Mouse (Mus musculus): ENCODE results near the gene Add1.

Add1 gene

DNA sequence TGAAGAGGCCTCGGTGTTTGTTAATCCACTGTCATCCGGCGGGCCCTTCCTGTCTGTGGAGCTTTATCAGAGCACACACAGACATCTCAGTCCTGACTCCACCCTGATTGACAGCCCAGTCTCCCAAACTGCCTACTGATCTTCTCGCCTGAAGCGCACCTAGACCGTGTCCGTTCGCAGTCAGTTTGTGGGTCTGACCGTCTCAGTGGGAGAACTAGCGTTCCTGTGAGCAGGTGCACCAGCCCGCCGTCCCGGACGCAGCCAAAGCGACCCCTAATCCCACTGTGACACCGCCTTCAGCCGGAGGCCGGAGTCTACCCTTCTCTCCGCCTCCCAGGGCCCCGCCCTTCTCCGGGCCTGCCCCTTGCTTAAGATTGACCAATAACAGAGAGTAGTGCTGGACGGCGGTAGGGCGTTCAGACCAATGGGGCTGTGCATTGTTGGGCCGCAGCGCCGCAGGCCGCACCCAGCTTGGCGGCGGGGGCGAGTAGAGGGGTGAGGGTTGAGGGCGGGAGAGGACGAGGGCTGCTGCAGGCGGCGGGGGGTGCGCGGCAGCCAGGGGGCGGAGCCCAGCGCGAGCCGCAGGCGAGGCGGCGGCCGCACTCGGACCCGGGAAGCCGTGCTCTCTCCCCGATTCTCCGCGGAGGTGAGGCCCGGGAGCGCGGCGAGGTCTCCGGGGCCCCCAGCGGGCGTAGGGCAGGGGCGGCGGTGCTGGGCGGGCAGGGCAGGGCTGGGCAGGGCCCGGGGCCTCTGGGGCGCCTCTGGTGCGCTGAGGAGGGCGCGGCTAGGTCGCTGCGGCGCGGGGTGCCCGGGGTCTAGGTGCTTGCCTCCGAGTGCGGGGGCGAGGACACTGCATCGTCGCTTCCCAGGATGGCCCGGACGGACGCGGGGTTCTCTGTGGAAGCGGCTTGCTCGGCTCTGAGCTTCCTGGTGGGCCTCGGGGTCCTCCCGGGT, at the start of gene Add1:
Gene Add1, plus strand, starts transcription at position 397 of the 954 bp plus-strand sequence.
- DNase-seq, result peak; percentile 100

DNA sequence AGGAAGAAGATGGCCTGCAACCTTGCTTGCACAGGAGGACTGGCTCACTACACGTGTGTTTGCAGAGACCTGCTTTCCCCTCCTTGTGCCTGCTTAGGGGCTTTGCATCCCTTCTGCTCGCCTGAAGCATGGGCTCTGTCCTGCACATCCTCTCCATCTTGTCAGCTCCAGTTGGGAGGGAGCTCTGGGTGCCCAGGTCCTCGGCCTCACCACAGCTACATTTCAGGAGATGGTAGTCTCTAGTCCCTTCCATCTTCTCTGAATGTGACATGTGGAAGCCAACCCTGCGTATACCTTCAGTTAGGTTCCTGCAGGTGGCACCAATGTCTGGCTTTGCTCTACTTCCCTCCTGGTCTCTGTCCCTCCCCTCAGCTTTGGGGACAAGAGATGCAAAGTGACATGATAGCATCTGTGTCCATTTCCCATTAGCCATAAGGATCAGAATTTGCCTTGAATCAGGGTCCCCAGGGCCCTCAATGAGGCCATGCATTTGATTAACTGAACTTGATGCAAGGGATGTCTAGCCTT, 49.4 kb upstream of the Add1 start:
- DNase-seq, result peak; percentile 89

DNA sequence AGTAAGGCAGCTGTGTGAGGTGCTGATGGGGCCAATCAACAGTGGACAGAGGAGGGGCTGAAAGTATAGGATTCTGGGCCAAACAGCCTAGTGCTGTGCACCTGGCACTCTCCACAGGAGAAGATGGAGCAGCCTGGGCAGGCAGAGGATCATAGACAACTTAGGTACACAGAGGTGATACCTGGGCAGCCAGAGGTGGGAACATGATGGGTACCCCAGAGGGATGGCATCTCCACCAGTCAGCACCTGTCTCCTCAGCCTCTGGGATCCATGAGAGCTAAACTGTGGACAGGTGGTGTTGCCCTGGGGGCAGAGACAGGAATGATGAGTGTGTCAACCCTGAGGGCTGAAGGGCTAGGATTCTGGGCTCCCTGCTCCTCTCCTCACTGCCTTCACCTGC, 49.0 kb upstream of the Add1 start:
- peak; percentile 92 for DNase-seq

DNA sequence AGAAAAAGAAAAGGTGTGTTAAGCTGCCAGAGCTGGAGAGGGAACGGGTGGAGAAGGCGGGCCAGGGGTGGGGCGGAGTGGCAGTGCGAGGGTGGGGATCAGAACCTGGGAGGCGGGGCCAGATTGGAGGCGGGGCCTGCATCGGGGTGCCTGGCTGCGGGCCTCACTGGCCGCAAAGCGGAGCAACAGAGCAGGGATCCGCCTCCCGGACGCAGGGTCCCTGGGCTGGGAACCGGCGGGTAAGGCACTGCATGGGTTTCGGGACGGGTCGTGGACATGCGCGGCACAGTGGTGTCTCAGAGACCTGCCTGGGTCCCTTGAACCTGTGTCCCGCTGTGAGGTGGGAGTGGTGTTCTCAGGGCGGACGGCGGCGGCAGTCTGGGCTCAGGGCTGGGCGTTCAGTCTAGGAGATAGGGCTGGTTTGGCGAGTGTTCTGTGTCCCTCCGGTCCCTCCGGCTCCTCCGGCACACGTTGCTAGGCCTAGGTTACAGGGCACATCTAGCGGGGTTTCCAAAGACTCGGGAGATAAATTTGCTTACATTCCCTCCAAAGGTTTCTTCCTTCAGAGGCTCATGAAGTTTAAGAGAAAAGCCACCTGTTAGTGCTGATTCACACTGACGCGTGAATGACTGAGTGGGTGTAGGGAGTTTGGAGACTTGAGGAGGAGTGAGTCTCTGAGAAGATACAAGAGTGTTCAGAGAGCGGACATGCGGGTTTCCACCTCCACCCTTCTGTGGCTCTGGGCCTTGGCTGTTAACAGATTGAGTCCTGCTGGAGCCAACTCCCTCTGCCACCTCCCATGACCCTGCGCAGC, 47.6 kb upstream of the Add1 start, which contains the start of gene Sh3bp2:
Gene Sh3bp2, plus strand, starts transcription at position 176 of the 814 bp plus-strand sequence.
- peak; percentile 100 for DNase-seq

DNA sequence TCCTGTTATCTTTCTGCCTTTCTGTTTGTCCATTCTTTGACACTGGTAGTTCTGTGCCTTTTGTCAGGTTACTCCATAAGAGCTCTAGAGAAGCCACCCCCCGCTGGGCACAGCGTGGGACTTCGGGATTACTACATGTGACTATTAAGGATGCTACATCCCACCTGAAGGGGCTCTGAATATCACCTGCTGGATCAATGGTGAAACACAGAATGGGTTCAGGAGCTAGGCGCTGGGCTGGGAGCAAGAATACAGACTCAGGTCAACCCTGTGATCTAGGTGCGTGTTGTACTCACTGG, 47.0 kb upstream of the Add1 start:
- peak; percentile 91 for DNase-seq

DNA sequence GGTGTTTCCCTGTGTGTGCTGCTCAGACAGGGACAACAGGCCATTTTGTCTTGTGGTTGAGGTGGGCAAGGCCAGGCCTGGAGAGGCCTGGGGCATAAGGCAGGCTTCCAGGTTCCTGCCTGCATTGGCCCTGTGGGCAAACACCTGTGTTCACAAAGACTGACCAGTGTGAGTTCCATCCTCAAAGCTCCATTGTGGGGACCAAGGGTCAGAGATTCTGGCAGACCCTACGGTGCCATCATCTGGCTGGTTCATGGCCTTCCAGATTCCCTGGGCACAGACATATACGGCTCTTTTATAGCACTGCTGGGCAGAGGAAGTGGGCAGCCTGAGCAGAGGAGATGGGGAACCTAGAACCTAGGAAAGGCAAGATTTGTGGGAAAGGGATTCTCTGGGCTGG, 46.1 kb upstream of the Add1 start:
- DNase-seq, result peak; percentile 90

DNA sequence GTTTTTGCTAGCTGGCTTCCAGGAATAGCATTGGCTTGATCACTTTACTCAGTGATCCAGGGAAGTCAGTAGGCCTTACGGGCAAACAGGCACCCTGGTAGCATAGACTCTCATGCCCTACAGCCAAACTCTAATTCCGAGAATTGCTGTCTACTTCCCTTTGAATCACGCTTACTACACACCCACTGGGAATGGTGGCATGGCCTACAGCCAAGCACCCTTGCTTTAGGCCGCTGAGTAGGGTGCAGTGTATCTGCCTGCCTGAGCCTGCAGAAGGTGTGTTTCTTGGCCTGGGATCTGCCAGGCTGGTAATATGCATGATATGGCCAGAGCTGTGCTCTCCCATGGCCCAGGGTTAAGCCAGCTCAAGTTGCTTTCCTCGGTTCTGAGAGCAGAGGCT, 44.7 kb upstream of the Add1 start:
- peak; percentile 91 for DNase-seq

DNA sequence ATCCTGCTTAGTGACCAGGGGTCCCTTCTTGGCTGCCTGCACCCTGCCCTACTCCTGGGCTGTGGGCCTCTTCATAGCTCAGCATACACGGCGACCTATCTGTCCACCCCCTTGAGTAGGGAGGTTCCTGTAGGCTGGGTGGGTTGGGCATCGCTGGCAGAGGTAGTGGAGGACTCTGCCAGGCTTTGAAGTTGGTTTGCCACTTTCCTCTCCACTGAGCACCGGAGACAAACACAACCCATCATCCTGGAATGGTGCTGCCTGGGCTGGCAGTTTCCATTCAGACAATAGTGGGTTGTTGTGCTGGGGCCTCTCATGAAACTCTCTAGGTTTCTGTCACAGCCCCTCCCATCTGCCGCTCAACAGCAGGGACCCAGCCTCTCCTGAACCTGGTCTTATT, 43.3 kb upstream of the Add1 start:
- DNase-seq, result no peak

DNA sequence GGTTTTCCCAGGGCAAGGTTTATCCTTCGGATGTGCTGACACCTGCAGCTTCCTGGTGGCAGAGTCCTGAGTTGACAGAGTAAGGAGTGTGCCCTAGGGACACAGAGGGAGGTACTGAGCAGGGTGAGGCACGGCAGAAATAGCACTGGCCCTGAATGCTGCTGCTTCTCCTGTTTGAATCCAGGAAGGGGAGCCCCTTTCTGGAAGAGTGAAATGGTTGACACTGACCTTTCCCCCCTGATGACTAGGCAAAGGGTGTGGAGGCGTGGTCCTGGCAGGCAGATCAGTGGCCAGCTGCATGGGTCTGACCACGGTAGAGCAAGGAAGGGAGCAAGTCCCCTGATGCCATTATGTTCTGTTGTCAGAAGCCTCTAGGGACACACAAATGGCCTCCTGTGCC, 42.8 kb upstream of the Add1 start:
- DNase-seq, result peak; percentile 91

DNA sequence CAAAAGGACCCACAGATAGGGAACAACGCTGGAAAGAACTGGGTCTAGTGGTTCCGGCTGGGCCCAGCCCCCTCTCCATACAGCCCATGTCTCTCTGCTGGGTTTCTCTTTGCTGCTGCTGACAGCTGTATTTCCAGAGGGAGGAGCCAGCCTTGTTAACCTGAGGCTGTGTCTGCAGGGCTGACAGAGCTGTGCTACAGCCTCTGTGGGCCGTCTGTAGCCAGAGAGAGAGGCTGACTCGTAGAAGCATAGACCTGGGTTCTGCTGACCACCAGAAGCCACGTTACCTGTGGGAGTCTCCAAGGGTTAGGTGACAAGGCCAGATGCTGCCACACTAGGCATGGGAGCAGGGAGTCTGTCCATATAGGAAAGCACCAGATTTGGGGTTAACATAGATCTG, 40.4 kb upstream of the Add1 start:
- DNase-seq, result no peak

DNA sequence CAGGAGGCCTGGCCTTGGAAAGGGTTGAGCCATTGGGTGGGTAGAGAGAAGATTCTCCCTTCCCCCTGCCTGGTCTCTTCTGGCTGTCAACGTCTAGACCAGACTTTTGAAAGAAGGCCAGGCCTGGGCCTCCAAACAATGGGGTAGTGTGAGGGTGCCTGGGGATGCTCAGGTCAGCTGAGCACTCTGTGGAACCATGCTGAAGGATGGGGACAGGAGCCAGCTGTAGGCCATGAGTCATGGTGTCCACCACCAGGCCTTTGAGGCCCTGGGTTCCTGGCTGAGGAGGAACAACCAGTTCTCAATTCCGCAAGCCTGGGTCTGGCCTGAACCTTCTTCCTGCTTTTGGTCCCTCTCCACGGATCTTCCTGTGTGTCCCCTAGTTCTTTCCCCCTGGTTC, 39.6 kb upstream of the Add1 start:
- DNase-seq, result peak; percentile 99

DNA sequence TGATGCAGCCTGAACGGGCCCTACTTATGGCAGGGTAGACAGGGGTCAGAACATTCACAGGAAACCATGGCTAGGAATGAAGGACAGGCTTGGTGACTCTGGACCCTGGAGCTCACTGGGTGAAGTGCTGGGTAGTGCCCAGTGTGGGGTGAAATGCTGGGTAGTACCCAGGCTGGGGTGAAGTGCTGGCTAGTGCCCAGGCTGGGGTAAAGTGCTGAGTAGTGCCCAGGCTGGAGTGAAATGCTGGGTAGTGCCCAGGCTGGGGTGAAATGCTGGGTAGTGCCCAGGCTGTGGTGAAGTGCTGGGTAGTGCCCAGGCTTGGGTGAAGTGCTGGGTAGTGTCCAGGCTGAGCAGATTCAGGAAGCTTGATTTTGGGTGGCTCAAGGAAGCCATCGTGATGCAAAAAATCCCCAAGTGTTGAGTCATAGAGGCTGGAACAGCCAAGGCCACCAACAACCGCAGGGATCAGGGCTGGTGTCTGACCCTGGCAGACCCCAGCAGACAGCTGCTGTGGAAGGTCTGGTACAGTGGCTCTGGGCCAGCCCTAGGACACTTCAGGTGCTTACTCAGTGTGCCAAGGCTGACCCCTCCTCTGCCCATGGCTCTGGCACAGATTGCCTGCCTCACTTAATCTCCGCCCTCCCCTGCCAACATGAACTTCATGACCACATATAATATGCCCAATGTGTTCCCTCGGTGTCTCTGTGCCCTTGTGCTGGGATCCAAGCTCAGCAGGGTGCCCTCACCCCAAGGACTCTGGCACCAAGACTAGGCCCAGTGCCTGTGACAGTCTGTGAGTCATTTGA, 38.5 kb upstream of the Add1 start:
- peak; percentile 97 for DNase-seq

DNA sequence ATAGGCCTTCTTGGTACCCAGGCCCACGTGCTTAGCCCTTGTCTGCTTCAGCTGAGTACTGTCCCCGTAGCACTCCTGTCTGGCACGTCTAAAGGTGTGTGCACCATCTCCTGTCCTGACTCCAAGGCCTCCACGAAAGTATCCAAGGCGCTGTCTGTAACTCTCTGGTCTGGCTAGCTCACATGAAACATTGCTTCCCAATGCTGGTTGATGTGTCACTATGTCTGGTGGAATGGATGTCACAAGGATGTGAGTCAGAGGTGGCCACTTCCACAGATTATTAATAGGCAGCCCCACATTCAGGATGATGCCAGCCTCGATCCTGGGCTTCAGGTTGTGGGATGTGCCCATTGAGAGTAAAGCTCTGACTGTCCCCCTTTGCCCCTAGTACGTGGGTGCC, 37.6 kb upstream of the Add1 start:
- no peak for DNase-seq

DNA sequence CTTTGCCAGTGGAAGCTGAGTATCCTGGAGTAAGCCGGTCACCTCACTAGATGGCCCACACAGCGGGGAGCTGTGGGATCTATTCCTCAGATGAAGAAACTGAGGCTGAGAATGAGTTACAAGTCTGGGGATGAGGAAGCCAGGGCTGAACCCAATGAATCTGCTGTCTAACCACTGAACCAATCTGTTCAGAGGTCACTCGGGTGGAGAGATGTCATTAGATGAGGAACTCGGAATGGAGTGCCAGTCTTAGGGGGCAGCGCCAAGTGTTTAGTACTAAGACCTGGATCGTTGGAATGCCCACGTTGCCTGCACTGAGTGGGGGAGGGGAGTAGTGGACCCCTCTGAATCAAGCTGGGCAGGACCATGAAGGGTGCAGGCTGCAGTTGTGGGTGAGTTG, 35.4 kb upstream of the Add1 start:
- DNase-seq, result no peak

DNA sequence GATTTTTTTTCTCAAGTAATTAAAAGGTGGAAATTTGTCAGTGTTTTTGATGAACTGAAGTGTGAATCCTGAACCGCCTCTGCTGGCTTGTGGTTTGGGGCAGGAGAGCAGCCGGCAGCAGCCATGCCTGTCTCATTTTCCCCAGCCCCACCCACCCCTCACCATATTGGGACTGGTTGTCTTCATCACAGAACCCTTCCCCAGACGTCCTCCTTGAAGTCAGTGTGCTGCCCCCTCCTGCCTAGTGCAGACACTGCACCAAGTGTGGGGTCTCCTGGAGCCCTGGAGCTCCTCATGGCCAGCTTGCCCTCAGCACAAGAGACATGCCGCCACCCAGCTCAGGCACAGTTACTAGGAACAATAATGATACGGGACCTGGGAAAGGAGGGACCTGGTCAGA, 34.9 kb upstream of the Add1 start:
- DNase-seq, result no peak

DNA sequence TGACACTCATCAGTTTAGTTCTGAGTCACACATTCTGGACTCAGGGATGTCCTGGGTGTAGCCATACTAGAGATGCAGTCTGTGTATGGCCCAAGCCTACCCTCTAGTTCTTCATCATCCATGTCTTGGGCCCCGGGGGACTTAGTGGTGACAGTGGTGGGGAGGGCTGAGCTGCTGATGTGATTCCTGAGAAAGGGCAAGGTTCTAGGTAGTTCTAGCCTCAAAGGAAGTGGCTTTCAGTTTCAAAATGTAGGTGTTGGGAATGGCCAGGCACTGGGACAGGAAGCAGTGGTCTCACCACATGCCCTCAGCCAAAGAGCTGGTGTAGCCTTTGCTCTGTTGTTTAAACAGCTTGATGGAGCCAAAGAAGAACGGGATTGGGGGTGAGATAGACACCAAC, 34.3 kb upstream of the Add1 start:
- DNase-seq, result no peak

DNA sequence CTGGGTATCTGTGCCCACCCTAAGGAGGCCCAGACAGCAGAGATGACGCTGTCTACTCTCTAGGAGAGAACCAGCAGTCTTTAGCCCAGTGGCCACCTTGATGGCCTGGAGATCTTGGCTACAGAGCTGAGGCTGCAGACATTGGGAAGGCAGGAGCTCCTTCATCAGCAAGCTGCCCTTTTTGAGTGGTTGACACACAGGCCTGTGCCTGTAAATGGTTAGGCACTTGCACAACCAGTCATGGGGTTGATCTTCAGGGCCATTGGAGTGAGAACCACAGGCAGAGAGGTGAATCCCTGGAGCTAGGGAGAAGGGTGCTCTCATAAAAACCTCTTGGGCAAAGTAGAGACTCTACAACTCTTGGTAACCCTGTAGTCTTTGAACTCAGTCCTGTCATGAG, 31.3 kb upstream of the Add1 start:
- no peak for DNase-seq

DNA sequence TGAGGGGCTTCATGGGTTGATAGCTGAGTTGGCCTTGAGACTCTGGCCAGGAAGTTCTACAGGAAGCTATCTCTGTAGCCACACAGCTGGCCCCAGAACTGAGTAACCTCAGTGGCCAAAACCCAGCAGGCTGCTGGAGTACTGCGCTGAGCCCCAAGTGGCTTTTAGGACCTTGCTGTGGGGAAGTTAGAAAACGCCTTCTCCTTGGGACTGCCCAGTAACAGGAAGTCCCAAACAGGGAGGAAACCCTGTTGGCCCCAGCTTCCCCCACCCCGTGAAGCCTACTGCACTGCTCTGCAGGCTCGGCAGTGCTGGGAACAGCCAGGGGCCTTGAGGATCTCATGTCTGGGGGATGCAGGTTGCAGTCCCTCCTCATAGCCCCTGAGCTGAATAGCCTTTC, 30.4 kb upstream of the Add1 start:
- peak; percentile 98 for DNase-seq

DNA sequence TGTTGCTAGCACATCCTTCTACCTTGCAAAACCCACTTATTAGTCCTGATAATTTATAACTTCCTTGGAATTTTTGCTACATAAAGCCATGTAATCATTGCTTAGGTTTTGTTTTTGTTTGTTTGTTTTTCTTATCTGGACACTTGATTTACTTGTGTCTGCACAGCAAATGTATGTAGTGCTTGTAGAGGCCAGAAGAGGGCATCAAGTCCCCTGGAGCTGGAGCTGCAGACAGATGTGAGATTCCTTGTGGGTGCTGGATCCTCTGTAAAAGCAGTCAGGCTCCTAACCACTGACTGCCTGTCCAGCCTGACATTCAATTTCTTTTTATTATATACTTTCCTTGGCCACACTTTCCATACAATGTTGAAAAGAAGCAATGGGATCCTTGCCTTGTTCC, 26.1 kb upstream of the Add1 start:
- DNase-seq, result no peak

DNA sequence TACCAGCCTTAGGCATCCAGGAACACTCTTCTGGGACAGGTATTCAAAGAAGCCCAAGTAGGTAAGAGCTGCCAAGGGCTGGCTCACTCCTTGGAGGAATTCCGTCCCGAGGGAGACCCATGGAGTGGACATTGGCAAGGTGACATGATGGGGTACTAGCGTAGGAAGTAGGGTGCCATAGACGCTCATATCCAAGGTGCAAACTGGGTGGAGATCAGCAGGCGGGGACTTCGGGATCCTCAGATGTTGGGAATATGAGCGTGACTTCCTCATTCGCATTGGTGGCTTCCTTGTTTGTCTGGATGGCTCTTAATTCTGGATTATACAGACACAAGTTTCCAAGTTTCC, 24.4 kb upstream of the Add1 start:
- DNase-seq, result no peak

DNA sequence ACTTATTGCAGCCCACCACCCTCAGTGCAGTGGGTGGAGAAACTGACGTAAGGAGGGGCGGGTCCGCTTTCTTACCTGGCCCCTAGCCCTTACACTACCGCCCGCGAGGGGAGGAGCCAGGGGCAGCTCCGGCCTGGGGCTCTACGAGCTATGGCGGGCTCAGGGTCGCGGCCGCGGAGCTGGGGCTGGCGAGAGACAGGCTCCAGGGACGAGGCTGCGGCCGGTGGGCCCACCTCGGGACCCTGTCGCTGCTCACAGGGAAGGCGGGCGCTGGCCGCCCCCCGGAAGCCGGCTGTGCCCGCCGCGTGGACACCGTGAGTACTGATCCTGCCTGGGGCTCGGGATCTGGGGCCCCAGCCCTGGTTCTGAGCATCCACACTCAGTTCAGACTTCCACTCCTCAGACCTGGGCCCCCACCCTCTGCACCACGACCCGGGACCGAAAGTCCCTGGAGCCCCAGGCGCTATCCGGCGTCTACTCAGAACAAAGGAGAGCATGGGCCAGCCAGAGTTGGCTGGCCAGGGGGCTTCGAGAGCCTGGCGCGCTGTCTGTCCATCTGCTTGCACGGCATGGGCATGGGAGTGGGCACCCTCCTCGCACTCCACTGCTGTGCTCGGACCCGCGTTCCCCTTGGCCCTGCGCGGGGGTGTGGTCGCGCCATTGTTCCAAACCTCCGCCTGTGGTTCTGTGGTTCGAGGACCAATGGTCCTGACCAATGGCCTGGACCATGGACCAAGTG, 23.8 kb upstream of the Add1 start:
- DNase-seq, result peak; percentile 95

DNA sequence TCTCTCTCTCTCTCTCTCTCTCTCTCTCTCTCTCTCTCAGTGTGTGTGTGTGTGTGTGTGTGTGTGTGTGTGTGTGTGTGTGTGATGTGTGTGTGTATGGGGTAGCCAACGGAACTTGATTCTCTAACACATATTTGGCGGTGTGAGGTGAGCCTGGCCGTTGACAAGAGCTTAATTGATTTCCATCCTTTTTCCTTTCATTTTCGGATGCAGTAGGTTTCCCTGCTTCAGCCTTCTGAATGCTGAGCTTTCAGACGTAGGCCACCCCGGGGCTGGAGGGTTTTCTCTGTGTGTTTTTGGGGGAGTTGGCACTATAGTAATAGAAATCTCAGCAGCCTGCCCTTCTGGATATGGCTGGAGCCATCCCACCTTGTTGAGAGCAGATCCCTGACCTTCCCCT, 23.2 kb upstream of the Add1 start:
- DNase-seq, result no peak
